Mouse (Mus musculus) stomach, embryonic 15.5 days (tissue): Measurements from ENCODE around the gene Hspbap1. TPM values are rescaled to one million over a fixed set of nuclear protein-coding genes. Genes with fewer than 3 reads are reported as not detected.
A peak's percentile ranks its signal among the peaks of the same experiment; 100 is the strongest.

ENCODE experiments used
- ATAC-seq: fragments of 200-750 bp; cut with Nextera tagmentation; 2 replicates; pipeline ENCODE4 v1.8.0; 2017; ENCODE audit warnings: low read depth, moderate number of reproducible peaks, moderate TSS enrichment; ENCODE audit not compliant: insufficient read depth, low FRiP score
- H3K27ac ChIP-seq: fragments of 300-500 bp; sonication (generic); 2 replicates; pipeline ENCODE4 v1.5.1; 2015; ENCODE audit warnings: mild to moderate bottlenecking, inconsistent platforms
- H3K27me3 ChIP-seq: fragments of 300-500 bp; sonication (generic); replicated peaks from 2 replicates; pipeline ENCODE4 v1.6.1; 2015; ENCODE audit warnings: inconsistent platforms
- H3K36me3 ChIP-seq: fragments of 300-500 bp; sonication (generic); 2 replicates; pipeline ENCODE4 v1.6.1; 2015; ENCODE audit warnings: inconsistent platforms
- H3K4me1 ChIP-seq: fragments of 300-500 bp; sonication (generic); 2 replicates; pipeline ENCODE4 v1.6.1; 2015; ENCODE audit warnings: inconsistent platforms
- H3K4me2 ChIP-seq: fragments of 300-500 bp; sonication (generic); 2 replicates; pipeline ENCODE4 v1.6.1; 2015; ENCODE audit warnings: mild to moderate bottlenecking, inconsistent platforms
- H3K4me3 ChIP-seq: fragments of 300-500 bp; sonication (generic); replicated peaks from 2 replicates; pipeline ENCODE4 v1.5.1; 2015; ENCODE audit warnings: inconsistent platforms
- H3K9ac ChIP-seq: fragments of 300-500 bp; sonication (generic); 2 replicates; pipeline ENCODE4 v1.6.1; 2015; ENCODE audit warnings: inconsistent platforms
- H3K9me3 ChIP-seq: fragments of 300-500 bp; sonication (generic); 2 replicates; pipeline ENCODE4 v1.6.1; 2016; ENCODE audit warnings: inconsistent platforms
- WGBS: fragments of 180-500 bp; shearing (Covaris S2); methylation state at CpG from one replicate; pipeline ENCODE4 v1.1.7; 2015; 5-methylcytosine and 5-hydroxymethylcytosine counted together
- polyA plus RNA-seq: library from polyadenylated mRNA; unstranded; fragments of >200 nt; fragmentation: Nextera tagmentation; extraction: Ambion mirVana; gene quantifications from 2 replicates; pipeline ENCODE4 v1.2.1, GENCODE M21; 2015

Hspbap1 gene
- polyA plus RNA-seq, 1 experiment from 2014 or later, result 13.8 TPM

DNA sequence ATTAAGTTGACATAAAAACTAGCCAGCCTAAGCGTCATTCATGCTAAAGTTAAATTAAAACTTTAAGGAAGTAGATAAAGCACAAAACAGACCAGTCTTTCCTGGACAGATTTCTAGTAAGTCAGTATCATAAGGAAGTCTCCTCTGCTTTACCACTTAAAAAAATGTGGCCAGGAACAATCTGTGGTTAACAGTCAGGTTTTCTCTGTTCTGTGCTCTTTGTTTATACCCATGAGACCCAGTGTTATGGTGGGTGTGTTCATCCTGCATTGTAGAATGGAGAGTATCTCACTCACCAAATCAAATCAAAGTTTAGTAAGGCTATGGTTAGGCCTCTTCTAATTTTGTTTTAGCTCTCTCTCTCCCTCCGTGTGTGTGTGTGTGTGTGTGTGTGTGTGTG lies 4.7 kb upstream of the Hspbap1 start:
- no peak for ATAC-seq
- 56% methylated on average over 2 of the region's 2 CpGs for WGBS
- Histone ChIP-seq H3K27ac (no peak overlapping the region), H3K4me1 (peaks cover 17% of the 10 kb centered on the region), H3K27me3 (no peaks in the 10 kb centered on the region), H3K9me3 (no peaks in the 10 kb centered on the region), H3K4me2 (no peak overlapping the region), H3K4me3 (no peak overlapping the region), H3K9ac (no peak overlapping the region), H3K36me3 (no peaks in the 10 kb centered on the region)

DNA sequence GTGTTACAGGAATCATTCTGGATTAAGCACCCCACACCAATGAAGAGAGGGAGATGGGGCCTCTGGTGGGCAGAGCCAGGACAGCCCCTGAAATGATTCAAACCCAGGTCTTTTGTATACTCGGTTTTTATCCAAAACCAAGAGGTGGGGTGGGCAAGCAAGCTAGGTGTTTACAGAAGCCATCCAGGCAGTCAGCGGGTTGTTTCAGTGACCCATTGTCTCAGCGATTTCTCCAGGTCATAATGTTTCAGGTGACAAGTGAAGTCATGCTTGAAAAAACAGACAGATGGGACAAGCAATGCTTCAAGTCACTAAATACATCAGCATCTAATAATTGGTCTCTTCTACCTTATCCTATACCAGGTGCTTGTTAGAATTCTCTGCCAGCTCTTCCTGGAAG lies 3.8 kb upstream of the Hspbap1 start:
- H3K27ac ChIP-seq, result no peak overlapping the region
- no peak overlapping the region for H3K9ac ChIP-seq
- no peak overlapping the region for H3K4me3 ChIP-seq
- no peak for ATAC-seq
- H3K4me1 ChIP-seq, result peaks cover 23% of the 10 kb centered on the region
- no peaks in the 10 kb centered on the region for H3K27me3 ChIP-seq
- no peaks in the 10 kb centered on the region for H3K36me3 ChIP-seq
- 71% methylated on average over 3 of the region's 3 CpGs for WGBS
- H3K9me3 ChIP-seq, result no peaks in the 10 kb centered on the region
- H3K4me2 ChIP-seq, result no peak overlapping the region

DNA sequence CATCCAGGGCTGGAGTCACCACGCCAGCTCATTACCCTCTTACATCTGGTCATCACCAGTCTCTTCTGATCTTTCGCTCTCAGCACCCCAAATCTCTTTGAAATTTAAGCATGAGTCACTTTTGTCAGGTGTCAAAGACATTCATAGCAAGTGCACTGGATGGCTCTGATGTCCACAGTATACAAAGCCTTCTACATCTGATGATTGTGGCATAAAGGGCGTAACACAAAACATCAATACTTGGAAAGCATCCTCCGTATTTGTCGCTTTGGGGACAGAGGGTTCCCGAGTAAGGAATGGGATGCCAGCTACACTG lies 1.7 kb upstream of the Hspbap1 start:
- WGBS, result 27% methylated on average over 6 of the region's 6 CpGs
- H3K9me3 ChIP-seq, result no peaks in the 10 kb centered on the region
- no peaks in the 10 kb centered on the region for H3K36me3 ChIP-seq
- peak overlapping the region; percentile 77 for H3K9ac ChIP-seq
- H3K4me2 ChIP-seq, result peak overlapping the region; percentile 91
- H3K27ac ChIP-seq, result no peak overlapping the region
- peaks cover 25% of the 10 kb centered on the region for H3K4me1 ChIP-seq
- H3K27me3 ChIP-seq, result no peaks in the 10 kb centered on the region
- no peak for ATAC-seq
- H3K4me3 ChIP-seq, result peak overlapping the region; percentile 91

DNA sequence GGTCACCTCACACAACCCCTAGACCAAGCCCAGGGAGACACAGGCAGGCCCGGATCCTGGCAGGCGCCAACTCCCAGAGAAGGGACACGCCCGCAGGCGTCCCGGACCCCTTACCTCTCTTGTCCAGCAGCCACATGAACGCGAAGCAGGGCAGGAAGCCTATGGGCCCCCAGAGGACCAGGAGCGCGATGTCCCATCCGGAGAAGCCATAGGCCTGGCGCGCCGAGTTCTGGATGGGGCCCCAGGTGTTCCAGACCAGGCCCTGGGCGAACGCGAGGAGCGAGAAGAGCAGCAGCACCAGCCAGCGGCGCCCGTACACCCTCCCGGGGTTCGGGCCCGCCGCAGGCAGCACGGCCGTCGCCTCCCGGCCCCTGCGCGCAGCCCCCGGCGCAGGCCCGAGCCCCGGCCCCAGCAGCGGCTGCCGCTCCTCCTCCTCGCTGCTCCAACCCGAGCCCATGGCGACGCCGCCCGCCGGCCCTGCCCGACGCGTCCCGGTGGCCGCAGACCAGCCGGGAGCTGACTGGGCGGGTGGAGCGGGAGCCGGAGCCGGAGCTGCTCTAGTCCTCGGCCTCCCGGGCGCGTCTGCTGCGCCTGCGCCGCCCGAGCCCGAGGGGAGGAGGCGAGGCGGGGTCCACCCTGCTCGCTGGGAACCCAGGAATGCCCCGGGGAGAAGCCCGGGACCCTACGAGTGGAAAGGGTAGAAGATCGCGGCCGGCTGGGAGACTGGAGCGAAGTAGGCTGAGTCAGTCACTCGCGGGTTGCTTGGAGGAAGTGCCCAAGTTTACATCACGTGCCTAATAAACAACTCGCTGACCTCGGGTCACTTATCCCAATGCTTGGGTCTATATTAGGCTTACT lies 1.2 kb upstream of the Hspbap1 start, which contains the start of gene Dirc2:
Dirc2 (minus strand) TSS at position 572 of the 858 bp plus-strand sequence.
- Histone ChIP-seq H3K4me3 (peak within 1 kb of the TSS; percentile 91), H3K9me3 (no peaks in the 10 kb centered on the region), H3K36me3 (no peaks in the 10 kb centered on the region), H3K27me3 (no peaks in the 10 kb centered on the region), H3K9ac (peak within 1 kb of the TSS; percentile 77), H3K27ac (peak within 1 kb of the TSS; percentile 70), H3K4me1 (peaks cover 25% of the 10 kb centered on the region), H3K4me2 (peak within 1 kb of the TSS; percentile 91)
- peak; percentile 85 for ATAC-seq
- under 1% methylated on average over 61 of the region's 78 CpGs for WGBS

DNA sequence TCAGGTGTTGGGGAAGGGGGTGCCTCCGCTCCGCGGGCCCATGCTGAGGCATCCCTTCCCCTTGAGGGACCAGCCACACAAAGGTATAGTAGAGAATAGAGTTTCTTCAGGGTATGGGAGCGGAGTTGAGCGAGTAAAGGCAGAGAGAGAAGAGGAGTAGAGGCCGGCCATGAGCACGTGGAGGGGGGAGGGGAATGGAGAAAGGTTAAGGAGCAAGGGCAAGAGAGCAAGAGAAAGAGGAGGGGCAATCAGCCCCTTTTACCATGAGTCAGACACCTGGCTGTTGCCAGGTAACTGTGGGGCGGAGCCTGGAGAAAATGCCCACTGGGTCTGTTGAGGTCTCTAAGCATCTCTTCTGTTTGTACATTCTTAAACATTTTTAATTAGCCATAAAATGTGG lies 966 bp downstream of the Hspbap1 start:
- WGBS, result 26% methylated on average over 8 of the region's 8 CpGs
- no peak for ATAC-seq
- H3K4me2 ChIP-seq, result peak overlapping the region; percentile 91
- H3K36me3 ChIP-seq, result no peaks in the 10 kb centered on the region
- H3K9me3 ChIP-seq, result no peaks in the 10 kb centered on the region
- H3K27me3 ChIP-seq, result no peaks in the 10 kb centered on the region
- H3K9ac ChIP-seq, result no peak overlapping the region
- H3K27ac ChIP-seq, result no peak overlapping the region
- peaks cover 25% of the 10 kb centered on the region for H3K4me1 ChIP-seq
- peak overlapping the region; percentile 91 for H3K4me3 ChIP-seq

- H3K9ac ChIP-seq, result no peak overlapping the region
- 85% methylated on average over 5 of the region's 5 CpGs for WGBS
- no peaks in the 10 kb centered on the region for H3K36me3 ChIP-seq
- H3K4me3 ChIP-seq, result 0 out of 2 replicates have a peak overlapping the region, but pooled peaks have one; percentile 91
- no peak overlapping the region for H3K4me2 ChIP-seq
- no peak for ATAC-seq
- no peaks in the 10 kb centered on the region for H3K9me3 ChIP-seq
- H3K4me1 ChIP-seq, result peaks cover 25% of the 10 kb centered on the region
- no peaks in the 10 kb centered on the region for H3K27me3 ChIP-seq
- no peak overlapping the region for H3K27ac ChIP-seq
Measured at GRCm38 (mm10) chr16:35771606-35772005, 1.4 kb downstream of the Hspbap1 start.

- no peaks in the 10 kb centered on the region for H3K36me3 ChIP-seq
- peaks cover 22% of the 10 kb centered on the region for H3K4me1 ChIP-seq
- H3K27me3 ChIP-seq, result no peaks in the 10 kb centered on the region
- H3K9me3 ChIP-seq, result no peaks in the 10 kb centered on the region
- no peak for ATAC-seq
- no peak overlapping the region for H3K4me3 ChIP-seq
- no peak overlapping the region for H3K4me2 ChIP-seq
- no peak overlapping the region for H3K27ac ChIP-seq
- 93% methylated on average over 5 of the region's 5 CpGs for WGBS
- no peak overlapping the region for H3K9ac ChIP-seq
Measured at GRCm38 (mm10) chr16:35772598-35772997, 2.4 kb downstream of the Hspbap1 start.

DNA sequence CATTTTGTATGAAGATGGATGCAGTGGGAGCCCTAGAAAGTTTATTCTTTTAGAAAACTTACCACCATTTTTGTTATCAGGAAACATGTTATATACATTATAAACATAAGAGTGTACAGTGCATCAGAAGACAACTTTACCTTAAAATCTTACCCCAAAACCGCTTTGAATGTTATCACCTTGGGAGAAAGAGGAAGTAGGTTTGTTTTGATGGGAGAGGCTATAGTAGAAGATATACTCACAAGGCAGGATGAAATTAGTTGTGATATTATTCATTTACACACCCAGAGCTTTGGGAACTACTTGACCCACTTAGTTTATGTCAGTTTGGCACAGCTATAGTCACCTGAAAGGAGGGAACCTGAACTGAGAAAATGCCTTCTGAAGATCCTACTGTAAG lies 5.7 kb downstream of the Hspbap1 start:
- Histone ChIP-seq H3K4me2 (no peak overlapping the region), H3K27ac (no peak overlapping the region), H3K27me3 (no peaks in the 10 kb centered on the region), H3K36me3 (no peaks in the 10 kb centered on the region), H3K4me3 (no peak overlapping the region), H3K9me3 (no peaks in the 10 kb centered on the region), H3K4me1 (peaks cover 7% of the 10 kb centered on the region), H3K9ac (no peak overlapping the region)
- no peak for ATAC-seq
- 94% methylated on average over 1 of the region's 1 CpGs for WGBS

DNA sequence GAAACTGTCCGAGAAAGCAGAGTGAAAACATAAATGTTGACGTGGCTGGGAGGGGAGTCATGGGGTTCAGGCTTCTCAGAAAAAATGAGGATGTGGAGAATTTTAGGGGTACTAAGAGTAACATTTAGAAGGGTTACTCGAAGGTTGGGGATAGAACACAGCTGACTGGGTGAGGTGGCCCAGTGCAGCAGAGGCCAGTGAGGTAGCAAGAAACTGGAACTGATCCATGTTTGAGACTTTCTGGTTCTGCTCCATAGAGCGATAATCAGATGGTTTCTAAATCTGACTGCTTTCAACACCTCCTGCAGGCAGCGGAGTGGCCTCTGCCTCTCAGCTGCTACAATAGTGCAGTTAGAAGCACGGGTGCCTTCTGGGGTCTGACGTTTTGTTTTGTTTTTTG lies 6.6 kb downstream of the Hspbap1 start:
- no peak for ATAC-seq
- no peak overlapping the region for H3K27ac ChIP-seq
- H3K36me3 ChIP-seq, result no peaks in the 10 kb centered on the region
- H3K27me3 ChIP-seq, result no peaks in the 10 kb centered on the region
- no peaks in the 10 kb centered on the region for H3K9me3 ChIP-seq
- WGBS, result 87% methylated on average over 7 of the region's 7 CpGs
- no peaks in the 10 kb centered on the region for H3K4me1 ChIP-seq
- H3K9ac ChIP-seq, result no peak overlapping the region
- no peak overlapping the region for H3K4me3 ChIP-seq
- H3K4me2 ChIP-seq, result no peak overlapping the region

- Histone ChIP-seq H3K36me3 (no peaks in the 10 kb centered on the region), H3K27me3 (no peaks in the 10 kb centered on the region), H3K4me2 (no peak overlapping the region), H3K4me1 (no peaks in the 10 kb centered on the region), H3K4me3 (no peak overlapping the region), H3K9me3 (no peaks in the 10 kb centered on the region), H3K27ac (no peak overlapping the region), H3K9ac (no peak overlapping the region)
- 94% methylated on average over 4 of the region's 4 CpGs for WGBS
- no peak for ATAC-seq
Measured at GRCm38 (mm10) chr16:35777768-35778167, 7.6 kb downstream of the Hspbap1 start.

DNA sequence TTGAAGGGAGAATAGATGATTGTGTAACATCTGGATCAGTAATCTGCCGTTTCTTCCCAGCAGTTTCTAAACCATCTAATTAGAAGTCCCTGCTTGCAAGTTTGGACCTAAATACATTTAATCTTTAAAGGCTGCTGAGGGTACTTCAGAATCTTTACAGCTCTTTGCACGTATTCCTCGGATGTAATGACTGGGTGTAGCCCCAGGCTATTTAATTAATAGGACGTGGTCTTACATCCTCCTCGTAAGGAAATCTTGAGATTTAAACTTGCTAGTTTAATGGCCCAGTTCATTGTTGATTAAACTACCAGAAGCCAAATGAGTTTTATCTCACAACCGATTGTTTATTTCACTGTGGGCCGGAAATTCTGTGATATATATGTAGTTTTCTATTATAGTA lies 9.5 kb downstream of the Hspbap1 start:
- no peak for ATAC-seq
- Histone ChIP-seq H3K4me1 (no peaks in the 10 kb centered on the region), H3K9me3 (no peaks in the 10 kb centered on the region), H3K9ac (no peak overlapping the region), H3K36me3 (no peaks in the 10 kb centered on the region), H3K27ac (no peak overlapping the region), H3K4me3 (no peak overlapping the region), H3K4me2 (no peak overlapping the region), H3K27me3 (no peaks in the 10 kb centered on the region)
- 84% methylated on average over 7 of the region's 7 CpGs for WGBS

- ATAC-seq, result no peak
- Histone ChIP-seq H3K27me3 (no peaks in the 10 kb centered on the region), H3K9ac (no peak overlapping the region), H3K9me3 (no peaks in the 10 kb centered on the region), H3K4me1 (no peaks in the 10 kb centered on the region), H3K4me2 (no peak overlapping the region), H3K27ac (no peak overlapping the region), H3K36me3 (no peaks in the 10 kb centered on the region), H3K4me3 (no peak overlapping the region)
- 87% methylated on average over 9 of the region's 9 CpGs for WGBS
Measured at GRCm38 (mm10) chr16:35781096-35781495, 10.9 kb downstream of the Hspbap1 start.
